Mouse (Mus musculus): ENCODE data around the gene Gm47959.

DNA sequence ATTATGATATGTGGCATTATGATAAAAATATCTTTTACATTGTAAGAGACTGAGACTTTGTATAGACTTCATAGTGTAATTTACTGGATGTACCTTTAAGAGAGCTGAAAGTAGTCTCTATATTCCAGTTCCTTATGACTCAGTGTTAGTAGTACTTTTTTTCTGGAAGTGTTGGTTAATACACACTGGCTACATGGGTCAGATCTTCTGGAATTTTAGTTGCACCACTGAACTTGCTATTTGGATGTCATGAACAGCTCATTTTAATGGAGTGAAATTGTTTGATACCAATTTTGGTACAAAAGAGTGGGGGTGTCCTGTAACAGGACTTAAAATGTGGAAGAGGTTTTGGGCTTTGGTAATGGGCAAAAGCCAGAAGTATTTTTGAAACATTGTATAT, 22.5 kb upstream of the Gm47959 start:
- TF ChIP-seq CTCF (IDR thresholded peaks at IDR 0.05 in 2 of 3, conservative IDR thresholded peaks at IDR 0.05 in 1 of 3; ENCODE audit: control insufficient read depth in 1 of 3, insufficient read depth in 1 of 3, low read depth in 2 of 3, low read length in 3 of 3, poor library complexity in 1 of 3, severe bottlenecking in 1 of 3) (no peak), GABPA (IDR thresholded peaks at IDR 0.05; ENCODE audit: low read depth, low read length) (no peak), TCF12 (IDR thresholded peaks at IDR 0.05; ENCODE audit: low read depth, low read length) (no peak), EP300 (IDR thresholded peaks at IDR 0.05; ENCODE audit: low read depth in 1 of 2, low read length in 2 of 2) (no peak)

All from MEL (cell line).